Mouse (Mus musculus) gastrocnemius, postnatal 36 days (tissue): ENCODE measurements around the gene Lrrc8b. TPM values are rescaled to one million over a fixed set of nuclear protein-coding genes. Genes with fewer than 3 reads are reported as not detected.

Source experiments
- DNase-seq, 2 experiments: peaks; one replicate each; pipeline ENCODE4 v3.0.0; 2022
- intact Hi-C: fragments of 180-260 bp; cut with DNase I; formaldehyde crosslinking; loops from one replicate; pipeline ENCODE4 v1.15.1; 2025
- total RNA-seq, 2 experiments: library from RNA; stranded (reverse); gene quantifications; 2 replicates each; pipeline ENCODE4 v1.2.3; 2021

Gene Lrrc8b
- total RNA-seq, 2 experiments from 2014 or later, result 1.6 TPM

DNA sequence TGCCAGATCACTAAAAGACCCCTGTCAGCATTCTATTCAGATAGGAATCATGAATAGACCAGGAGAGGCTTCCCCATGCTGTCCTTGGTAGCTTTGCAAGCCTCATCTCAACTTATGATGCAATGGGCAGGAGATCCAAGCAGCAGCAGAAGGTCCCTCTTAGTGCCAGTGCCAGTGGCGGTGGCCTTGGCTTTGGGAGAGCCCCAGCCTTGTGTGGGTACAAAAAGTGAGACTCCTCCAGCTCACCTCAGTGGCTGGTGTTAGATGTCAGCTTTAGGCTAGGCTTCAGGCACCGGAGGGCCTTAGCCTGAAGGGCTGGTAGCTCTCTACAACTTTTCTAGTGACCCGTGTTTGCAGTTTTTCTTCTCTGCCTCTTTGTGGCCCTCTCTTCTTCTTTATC lies 85.6 kb downstream of the Lrrc8b start:
- no peak for DNase-seq
- intact Hi-C loops, result no loop called here

DNA sequence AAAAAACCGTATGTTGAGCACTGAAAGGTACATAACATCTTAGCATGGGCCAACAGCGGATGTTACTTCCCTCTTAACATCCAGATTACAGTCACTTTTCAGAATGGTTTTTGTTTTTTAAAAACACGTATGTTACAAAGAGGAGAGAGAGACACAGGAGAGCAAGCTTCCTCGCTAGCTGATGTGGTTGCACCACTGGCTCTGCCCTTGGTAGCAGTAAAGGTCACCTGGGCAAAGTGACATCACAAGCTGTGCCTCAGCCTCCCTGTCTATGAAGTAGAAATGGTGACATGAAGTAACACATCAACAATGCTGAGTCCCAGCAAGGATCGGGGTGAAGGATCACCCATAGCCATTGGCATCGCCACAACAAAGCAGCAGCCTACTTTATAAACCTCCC lies 93.2 kb downstream of the Lrrc8b start:
- intact Hi-C loops, result no loop called here
- DNase-seq, result no peak

DNA sequence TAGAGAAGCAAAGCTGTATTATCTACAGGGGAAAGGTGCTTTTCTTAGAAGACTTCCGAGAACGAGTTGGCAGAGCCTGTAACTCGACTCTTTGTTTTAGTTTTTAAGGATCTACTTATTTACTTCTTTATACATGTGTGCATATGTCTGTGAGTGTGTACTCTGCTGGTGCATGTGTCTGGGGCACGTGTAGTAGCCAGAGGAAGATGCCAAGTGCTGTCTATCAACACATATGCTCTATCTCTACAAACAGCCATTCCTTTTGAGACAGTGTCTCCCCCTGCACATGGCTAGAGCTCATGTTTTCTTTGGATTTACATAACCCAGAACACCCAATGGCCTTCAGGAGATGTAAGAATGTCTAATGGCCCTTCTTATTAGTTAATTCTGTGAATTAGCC lies 96.7 kb downstream of the Lrrc8b start:
- intact Hi-C loops, result no loop called here
- no peak for DNase-seq

DNA sequence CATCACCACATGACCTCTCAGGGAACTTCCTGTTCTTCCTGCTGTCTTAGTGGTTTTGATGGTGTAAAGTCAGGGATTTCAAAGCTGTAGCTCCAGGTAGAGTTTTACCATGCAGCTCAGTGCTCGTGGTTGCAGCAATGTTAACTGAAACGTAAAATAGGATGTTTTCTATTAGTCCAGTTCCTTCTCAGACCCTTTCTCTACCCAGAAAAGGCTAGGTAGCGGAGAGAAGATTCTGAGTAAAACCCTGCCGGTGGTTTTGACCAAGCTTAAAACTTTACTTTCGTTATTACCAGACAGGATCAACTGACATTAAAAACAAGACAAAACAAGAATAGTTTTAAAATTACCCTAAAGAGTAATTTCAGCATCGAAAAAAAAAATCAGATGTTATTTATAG lies 100.0 kb downstream of the Lrrc8b start:
- intact Hi-C loops, result loop anchor here (5.0 kb wide), 1 partner anchor 108 kb away; no protein-coding TSS in a partner anchor
- no peak for DNase-seq

- intact Hi-C loops, result loop anchor here (5.0 kb wide), 1 partner anchor 109 kb away; no protein-coding TSS in a partner anchor
- no peak for DNase-seq
These were observed 100.7 kb downstream of the Lrrc8b start for GRCm38 (mm10) chr5:105516290-105516689.

GRCm38 (mm10) chr5:105517992-105518625 lies 102.5 kb downstream of the Lrrc8b start:
- intact Hi-C loops, result loop anchor here (5.0 kb wide), 1 partner anchor 111 kb away; no protein-coding TSS in a partner anchor
- DNase-seq, result no peak

DNA sequence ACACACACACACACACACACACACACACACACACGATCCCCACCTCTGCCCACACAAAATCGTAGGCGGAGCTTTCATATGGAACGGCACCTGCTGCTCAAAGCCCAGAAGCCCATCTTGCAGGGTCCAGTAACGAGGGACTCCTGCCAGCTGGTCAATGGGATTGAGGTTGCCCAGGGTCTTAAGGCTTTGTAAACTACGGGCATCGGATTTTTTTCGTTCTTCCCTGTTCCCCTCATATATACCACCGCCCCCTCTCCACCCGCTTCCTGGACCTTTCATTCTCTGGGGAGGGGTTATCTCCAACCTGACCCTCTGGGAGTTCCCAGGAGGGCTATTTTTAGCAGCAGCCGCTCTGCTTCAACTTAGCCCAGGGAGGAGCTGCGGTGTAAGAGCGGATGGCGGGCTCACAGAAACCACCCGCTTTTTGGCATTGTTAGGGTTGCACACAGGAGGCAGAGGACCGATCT lies 103.1 kb downstream of the Lrrc8b start:
- no peak for DNase-seq

GRCm38 (mm10) chr5:105519096-105519975 lies 103.8 kb downstream of the Lrrc8b start, which contains the start of gene Lrrc8c:
Gene Lrrc8c, plus strand, starts transcription at chr5:105519388.
- intact Hi-C loops, result loop anchor here (1.0 to 5.0 kb wide), 2 partner anchors 112 to 135 kb away; no protein-coding TSS in a partner anchor

More for the DNA sequence above, 103.1 kb downstream of the Lrrc8b start:
- intact Hi-C loops, result loop anchor here (1.0 to 5.0 kb wide), 2 partner anchors 111 to 136 kb away; no protein-coding TSS in a partner anchor

GRCm38 (mm10) chr5:105519976-105520300 lies 104.4 kb downstream of the Lrrc8b start:
- intact Hi-C loops, result loop anchor here (1.0 to 5.0 kb wide), 2 partner anchors 113 to 134 kb away; no protein-coding TSS in a partner anchor
- DNase-seq, result no peak

More at GRCm38 (mm10) chr5:105519096-105519975, 103.8 kb downstream of the Lrrc8b start, which contains the start of gene Lrrc8c:
- peak; percentile 70 to 73 for DNase-seq

- intact Hi-C loops, result no loop called here
- DNase-seq, result no peak
These were observed 104.9 kb downstream of the Lrrc8b start for GRCm38 (mm10) chr5:105520442-105520965.

GRCm38 (mm10) chr5:105523452-105523851 lies 107.9 kb downstream of the Lrrc8b start:
- DNase-seq, result no peak
- intact Hi-C loops, result no loop called here

GRCm38 (mm10) chr5:105525004-105525403 lies 109.4 kb downstream of the Lrrc8b start:
- intact Hi-C loops, result no loop called here
- no peak for DNase-seq

- intact Hi-C loops, result no loop called here
- no peak for DNase-seq
These were observed 110.6 kb downstream of the Lrrc8b start for GRCm38 (mm10) chr5:105526107-105526645.

GRCm38 (mm10) chr5:105526766-105527165 lies 111.2 kb downstream of the Lrrc8b start:
- intact Hi-C loops, result no loop called here
- DNase-seq, result peak in 1 of 2 experiments; percentile 13

DNA sequence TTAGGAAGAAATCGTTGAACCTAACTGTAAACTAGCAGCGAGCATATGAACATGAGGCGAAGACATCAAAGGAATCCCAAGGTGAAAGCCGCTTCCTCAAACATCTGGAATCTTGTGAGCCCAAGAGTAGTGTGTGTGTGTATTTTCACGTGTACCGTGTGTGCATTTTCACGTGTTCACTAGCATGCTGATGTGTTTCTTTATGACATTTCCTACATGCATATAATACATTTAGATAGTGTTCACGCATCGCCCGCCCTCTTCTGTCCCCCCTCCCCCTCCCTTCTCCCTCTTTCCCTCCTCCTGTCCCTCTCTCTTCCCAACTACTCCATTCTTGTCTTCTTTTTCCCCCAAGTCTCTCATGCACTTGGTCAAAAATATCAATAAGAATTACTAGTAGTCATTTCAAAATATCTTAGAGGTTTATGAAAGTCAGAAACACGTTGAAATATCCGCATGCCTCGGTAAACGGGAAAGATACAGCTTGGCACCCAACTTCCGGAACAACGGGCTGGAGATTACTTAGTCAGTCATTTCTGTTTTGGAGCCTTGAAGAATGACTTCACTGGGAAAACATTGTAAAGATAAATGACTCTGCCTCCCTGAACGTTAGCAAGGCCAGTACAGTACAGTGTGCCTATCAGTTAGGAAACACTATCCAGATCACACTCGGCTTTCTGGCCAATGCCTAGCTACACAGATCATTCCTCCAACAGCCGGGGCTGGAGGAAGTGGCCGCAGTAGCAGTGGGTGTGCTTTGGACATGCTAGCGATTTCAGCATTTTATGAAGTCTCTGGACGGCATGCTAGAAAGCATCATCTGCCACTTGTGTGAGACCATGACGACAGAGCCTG lies 112.1 kb downstream of the Lrrc8b start:
- no peak for DNase-seq
- intact Hi-C loops, result no loop called here

DNA sequence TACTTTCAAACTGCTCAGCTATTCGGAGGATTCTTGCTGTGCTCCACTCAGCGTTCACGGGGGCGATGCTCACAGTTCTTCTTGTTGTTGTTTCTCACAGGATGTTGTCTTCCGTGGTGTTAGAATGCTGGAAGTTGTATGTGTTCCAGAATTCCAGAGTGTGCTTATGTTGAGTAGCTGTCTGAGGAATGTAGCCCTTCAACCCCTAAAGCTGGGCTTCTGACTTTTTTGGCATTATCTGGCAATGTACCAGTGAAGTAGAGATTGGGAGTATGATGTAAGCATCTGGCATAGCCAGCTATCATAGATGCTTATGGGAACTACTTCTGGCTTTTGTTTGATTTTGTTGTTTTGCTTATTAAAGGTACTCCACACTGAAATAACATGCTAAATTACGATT lies 115.0 kb downstream of the Lrrc8b start:
- DNase-seq, result no peak
- intact Hi-C loops, result no loop called here

GRCm38 (mm10) chr5:105535186-105535585 lies 119.6 kb downstream of the Lrrc8b start:
- intact Hi-C loops, result no loop called here
- DNase-seq, result no peak

- no peak for DNase-seq
- intact Hi-C loops, result no loop called here
These were observed 120.6 kb downstream of the Lrrc8b start for GRCm38 (mm10) chr5:105536172-105536571.

- intact Hi-C loops, result no loop called here
- no peak for DNase-seq
These were observed 121.6 kb downstream of the Lrrc8b start for GRCm38 (mm10) chr5:105537101-105537723.
